Mouse (Mus musculus) left cerebral cortex, adult 18-20 months (tissue): ENCODE measurements around the gene Usp24. TPM values are rescaled to one million over a fixed set of nuclear protein-coding genes. Genes with fewer than 3 reads are reported as not detected.

Experiments
- DNase-seq, 2 experiments: peaks; one replicate each; pipeline ENCODE4 v3.0.0; 2021 to 2022; ENCODE audit warnings: low spot score in 2 of 2, mixed read lengths in 1 of 2
- total RNA-seq, 2 experiments: library from RNA; stranded (reverse); gene quantifications; 2 replicates each; pipeline ENCODE4 v1.2.3; 2021

Usp24 gene
- total RNA-seq, 2 experiments from 2014 or later: 39.3 to 39.4 TPM

DNA sequence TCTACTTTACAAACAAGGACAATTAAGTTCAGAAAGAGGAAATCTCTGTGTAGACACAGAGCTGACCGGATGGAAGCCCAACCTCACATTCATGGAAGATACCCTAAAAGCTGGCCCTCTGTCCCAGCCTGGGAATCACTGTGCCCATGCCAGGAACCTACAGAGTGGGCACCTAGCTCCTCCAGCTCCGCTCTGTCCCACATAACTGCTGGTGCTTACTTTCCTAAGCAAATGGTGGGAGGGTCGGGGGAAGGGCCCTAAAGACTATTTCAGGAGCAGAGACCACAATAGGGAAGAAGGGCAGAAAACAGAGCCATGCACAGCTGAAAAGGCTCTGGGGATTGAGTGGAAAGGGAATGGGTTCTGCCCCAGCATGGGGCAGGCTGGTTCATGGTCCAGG, 164.5 kb downstream of the Usp24 start:
- DNase-seq: no peak

DNA sequence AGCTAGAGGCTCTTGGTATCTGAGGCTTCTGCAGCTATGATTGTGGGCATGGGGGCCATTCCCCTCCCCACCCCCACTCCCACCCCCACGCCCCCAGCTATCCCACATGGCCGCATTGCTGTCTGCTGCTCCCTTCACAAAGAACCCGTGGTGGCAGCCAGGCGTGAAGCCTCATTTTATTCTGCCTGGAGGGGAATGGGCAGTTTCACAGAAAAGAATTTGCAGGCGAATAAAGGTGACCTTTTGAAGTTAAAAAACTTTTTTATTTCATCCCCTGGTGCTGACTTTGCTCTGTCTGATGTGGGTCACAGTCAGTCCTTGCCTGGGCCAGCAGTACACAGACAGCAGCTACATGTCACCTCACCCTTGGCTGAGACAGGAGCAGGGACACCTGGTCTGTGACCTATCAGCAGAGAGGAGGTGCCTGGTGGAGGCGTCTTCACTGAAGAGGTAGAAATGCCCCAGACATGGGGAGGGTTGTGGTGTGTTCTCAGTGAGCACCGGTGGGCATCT, 167.3 kb downstream of the Usp24 start:
- no peak for DNase-seq

DNA sequence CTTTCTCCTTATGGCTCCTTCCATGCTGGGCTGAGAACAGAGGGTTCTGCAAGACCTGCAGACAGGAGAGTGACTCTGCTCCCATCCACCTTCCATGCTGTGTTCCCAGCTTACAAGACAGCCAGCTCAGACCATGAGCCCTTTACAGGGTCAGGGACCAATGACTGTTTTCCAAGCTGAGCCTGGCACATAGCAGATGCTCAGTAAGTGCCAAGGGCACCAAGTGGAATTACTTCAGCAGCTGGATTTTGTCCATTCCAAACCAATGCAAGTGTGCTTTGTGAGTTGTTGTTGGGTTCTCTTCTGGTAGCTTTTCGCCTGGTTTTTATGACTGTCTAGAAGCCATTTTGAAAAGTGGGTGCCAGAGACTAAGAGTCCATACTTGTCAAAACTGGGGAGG, 167.8 kb downstream of the Usp24 start:
- DNase-seq: no peak

DNA sequence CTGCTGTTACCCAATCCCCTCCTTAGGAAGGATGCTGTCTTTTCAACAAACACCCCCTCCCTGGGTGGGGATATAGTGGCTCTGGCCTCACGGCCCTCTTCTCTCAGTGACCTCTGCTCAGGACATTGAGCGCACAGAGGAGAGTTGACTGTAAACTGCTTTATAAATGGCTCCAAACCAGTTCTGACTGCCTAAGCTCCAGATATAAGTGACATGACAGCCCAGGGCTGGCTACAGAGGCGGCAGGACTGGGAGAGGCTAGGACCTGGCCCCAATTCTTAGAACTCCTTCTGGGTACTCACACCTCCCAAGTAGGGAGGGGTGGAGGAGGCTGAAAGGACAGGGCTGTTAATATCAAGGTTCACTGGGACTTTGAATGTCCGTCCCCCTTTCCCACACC, 174.6 kb downstream of the Usp24 start:
- no peak for DNase-seq

Other genes starting within 250 kb of the Usp24 start
- 1 to 10 TPM; 2.2 to 3.9 TPM for gene Pcsk9, start 148.1 kb downstream of the Usp24 start, total RNA-seq
- gene Bsnd, start 176.1 kb downstream of the Usp24 start, total RNA-seq: not detected
- 100 to 1,000 TPM in 1 of 2 experiments, 10 to 100 TPM in 1; 98.4 to 119 TPM for gene Dhcr24, start 244.8 kb downstream of the Usp24 start, total RNA-seq